Mouse (Mus musculus) lung, postnatal 0 days (tissue): ENCODE data around the gene H2al1b.
"Not testable (repeated sequence)": the region's sequence is repeated elsewhere in the genome, so short reads cannot be mapped to it uniquely, and the experiment has no call there.

Experiments
- CTCF ChIP-seq: IDR thresholded peaks from 2 replicates; pipeline ENCODE4 v1.5.1; 2016; ENCODE audit warnings: antibody characterized with exemption, mild to moderate bottlenecking
- EP300 ChIP-seq: IDR thresholded peaks from 2 replicates; pipeline ENCODE4 v1.6.1; 2016; ENCODE audit warnings: antibody characterized with exemption, mild to moderate bottlenecking, control low read depth

DNA sequence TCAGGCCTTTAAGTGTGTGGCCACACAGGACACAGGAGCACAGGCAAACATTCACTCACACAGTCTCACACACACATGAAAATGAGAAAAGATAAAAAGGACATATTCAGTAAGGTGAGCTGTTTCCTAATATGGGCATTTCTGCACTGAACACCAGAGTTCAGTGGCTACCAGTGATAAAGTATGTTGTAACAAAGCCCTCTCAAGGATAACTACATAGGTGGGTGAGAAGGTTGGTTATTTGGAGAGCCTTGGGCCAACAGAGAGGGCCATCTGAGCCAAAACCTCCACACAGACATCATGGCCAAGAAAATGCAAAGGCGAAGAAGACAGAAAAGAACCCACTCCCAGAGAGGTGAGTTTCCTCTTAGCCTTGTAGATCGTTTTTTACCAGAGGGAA is 25.3 kb downstream of the H2al1b start, which contains the start of gene H2al1j:
- not testable (repeated sequence) for TF ChIP-seq CTCF, EP300
